Mouse (Mus musculus) layer of hippocampus, adult 2 months (tissue): ENCODE measurements around the gene Mmp19. TPM values are rescaled to one million over a fixed set of nuclear protein-coding genes. Genes with fewer than 3 reads are reported as not detected.
A peak's percentile ranks its signal among the peaks of the same experiment; 100 is the strongest.
"Not testable (repeated sequence)": the region's sequence is repeated elsewhere in the genome, so short reads cannot be mapped to it uniquely, and the experiment has no call there.

Source experiments
- DNase-seq, 2 experiments: peaks; one replicate each; pipeline ENCODE4 v3.0.0; 2022; ENCODE audit warnings: low spot score in 2 of 2
- H3K27ac ChIP-seq: fragments of 200-600 bp; 2 replicates; pipeline ENCODE4 v1.8.1; 2022
- H3K4me3 ChIP-seq: fragments of 200-600 bp; 2 replicates; pipeline ENCODE4 v1.8.1; 2022; ENCODE audit warnings: mild to moderate bottlenecking
- CTCF ChIP-seq: fragments of 200-600 bp; conservative IDR thresholded peaks from 2 replicates; pipeline ENCODE4 v1.8.1; 2022; ENCODE audit warnings: antibody characterized with exemption, mild to moderate bottlenecking, moderate library complexity
- total RNA-seq, 2 experiments: library from RNA; stranded (reverse); gene quantifications; 2 replicates each; pipeline ENCODE4 v1.2.3; 2021

The Mmp19 gene
- total RNA-seq, 2 experiments from 2014 or later: 0.61 to 0.84 TPM

DNA sequence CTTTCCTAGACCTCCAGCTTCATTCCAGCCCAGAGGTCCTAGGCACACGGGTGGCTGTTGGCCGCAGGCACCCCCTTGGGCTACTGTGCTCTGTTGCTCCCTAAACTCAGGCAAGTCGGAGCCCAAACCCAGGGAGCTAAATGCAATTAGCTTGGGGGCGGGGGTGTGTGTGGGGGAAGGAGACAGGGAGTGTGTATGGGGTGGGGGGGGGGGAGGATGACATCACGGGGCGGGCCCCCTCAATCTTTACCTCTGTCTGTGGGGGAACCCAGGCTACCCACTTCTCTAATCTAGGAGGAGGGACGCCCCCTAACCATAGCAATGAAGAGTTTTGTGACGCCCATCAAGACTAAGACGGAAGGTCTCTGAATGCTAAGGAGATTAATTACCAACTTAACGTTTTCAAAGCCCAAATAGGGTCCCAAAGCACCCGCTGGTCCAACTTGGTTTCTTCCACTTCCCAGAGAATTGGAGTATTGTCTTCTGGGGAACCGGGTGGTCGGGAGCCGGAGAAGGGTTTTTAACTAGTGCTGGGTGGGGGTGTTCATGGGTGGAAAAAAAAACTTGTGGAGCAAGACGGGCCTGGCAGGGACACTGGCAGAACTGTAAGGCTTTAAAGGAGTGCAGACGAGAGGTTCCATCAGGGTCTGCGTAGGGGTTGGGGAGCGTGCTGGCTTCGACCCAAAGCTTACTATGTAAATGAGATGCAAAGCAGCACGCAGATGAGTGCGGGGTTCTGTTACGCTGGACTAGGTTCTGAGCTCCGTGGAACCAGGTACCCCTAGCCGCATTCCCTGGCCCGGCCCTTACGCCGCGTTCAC is 13.8 kb downstream of the Mmp19 start, which contains the start of gene Tmem198b:
Gene Tmem198b, minus strand, starts transcription at position 100 of the 821 bp plus-strand sequence.
- DNase-seq: peak; percentile 62 to 67
- no peak for TF ChIP-seq CTCF
- H3K27ac ChIP-seq: peak within 1 kb of the TSS; percentile 98
- peak within 1 kb of the TSS; percentile 94 for H3K4me3 ChIP-seq

DNA sequence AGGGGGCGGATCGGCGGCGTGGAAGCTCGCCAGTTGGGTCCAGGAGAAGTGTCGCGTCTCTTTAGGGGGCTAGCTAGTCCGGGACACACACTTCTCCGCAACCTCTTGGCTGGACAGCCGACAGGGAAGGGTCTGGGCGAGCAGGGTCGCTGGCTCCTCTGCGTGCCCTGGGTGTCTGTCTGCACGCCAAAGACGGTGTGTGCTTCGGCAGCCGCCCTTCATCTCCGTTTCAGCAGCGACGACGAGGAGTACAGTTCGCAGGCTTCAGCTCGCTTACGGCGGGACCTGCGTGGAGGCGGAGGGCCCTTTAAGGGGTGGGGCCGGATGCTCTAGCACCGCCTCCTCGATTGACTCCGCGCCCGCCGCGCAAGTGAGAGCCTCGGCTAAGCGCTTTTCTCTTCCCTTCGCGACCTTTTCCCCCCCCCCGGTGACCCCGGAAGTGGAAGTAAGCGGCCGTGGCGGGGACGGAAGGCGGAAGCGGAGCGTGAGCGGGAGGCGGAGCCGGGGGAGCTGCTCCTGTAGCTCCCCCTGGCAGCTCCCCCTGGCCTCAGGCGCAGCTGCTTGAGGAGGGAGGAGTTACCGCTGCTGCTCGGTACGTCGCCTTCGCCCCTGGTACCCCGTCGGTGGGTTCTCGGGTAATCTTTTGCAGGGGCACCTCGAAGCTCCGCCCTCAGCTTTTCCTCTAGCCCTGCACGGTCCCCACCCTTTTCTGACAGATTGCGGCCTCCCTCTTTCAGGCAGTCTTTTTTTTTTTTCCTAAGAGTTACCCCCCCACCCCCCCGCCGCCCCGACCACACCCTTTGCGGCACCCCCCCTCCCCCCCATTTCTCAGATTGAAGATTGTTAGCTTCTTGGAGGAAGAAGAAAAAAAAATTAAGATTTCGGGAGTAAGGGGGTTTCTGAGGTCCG is 14.6 kb downstream of the Mmp19 start:
- Histone ChIP-seq H3K27ac (peak overlapping the region; percentile 98), H3K4me3 (peak overlapping the region; percentile 94)
- peak; percentile 92 to 95 for DNase-seq
- peak; percentile 49 for TF ChIP-seq CTCF

DNA sequence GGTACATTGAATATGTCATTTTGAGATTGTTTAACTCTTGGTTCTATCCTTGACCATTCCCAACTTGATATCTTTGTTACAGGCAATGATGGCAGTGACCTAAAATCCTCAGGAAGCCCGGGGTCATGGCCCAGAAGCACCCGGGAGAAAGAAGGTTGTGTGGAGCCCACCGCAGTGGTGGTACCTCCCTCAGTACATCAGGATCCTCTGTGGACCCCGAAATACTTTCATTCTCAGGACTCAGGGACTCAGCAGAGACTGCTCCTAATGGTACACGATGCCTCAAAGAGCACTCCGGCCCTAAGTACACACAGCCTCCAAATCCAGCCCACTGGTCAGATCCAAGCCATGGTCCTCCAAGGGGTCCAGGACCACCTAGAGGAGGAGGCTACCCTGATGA is 15.4 kb downstream of the Mmp19 start:
- TF ChIP-seq CTCF: no peak
- peak overlapping the region; percentile 46; the same call in 1 of the 2 replicates for H3K27ac ChIP-seq
- H3K4me3 ChIP-seq: peak overlapping the region; percentile 94
- no peak for DNase-seq

DNA sequence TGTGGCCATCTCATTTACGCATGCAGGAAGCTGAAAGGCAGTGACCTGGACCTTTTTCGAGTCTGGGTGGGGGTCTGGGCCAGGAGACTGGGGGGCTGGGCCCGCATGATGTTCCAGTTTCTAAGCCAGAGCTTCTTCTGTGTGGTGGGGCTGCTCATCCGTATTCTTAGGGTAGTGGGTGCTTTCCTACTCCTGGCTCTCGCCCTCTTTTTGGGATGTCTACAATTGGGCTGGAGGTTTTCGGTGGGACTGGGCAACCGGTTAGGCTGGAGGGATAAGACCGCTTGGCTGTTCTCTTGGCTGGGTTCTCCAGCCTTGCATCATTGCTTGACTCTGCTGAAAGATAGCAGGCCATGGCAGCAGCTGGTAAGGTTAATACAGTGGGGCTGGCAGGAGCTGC is 16.3 kb downstream of the Mmp19 start:
- Histone ChIP-seq H3K27ac (0 out of 2 replicates have a peak overlapping the region, but pooled peaks have one; percentile 4), H3K4me3 (peak overlapping the region; percentile 94)
- TF ChIP-seq CTCF: no peak
- no peak for DNase-seq

DNA sequence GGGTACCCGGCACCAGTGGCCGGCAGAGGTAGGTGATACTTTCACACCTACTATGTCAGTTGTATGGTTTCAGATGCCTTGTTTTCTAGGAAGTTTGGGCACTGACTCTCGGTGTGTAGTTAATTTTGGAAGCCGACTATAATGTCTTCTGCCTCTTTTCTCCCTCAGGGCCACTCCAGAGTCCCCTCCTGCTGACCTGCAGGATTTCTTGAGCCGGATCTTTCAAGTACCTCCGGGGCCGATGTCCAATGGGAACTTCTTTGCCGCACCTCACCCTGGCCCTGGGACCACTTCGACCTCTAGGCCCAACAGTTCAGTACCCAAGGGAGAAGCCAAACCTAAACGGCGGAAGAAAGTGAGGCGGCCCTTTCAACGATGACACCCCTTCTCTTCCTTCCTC is 26.3 kb downstream of the Mmp19 start, which contains the start of gene Sarnp:
Gene Sarnp, plus strand, starts transcription at position 301 of the 400 bp plus-strand sequence.
- no peak within 1 kb of the TSS for H3K27ac ChIP-seq
- DNase-seq: no peak
- no peak within 1 kb of the TSS for H3K4me3 ChIP-seq
- no peak for TF ChIP-seq CTCF

DNA sequence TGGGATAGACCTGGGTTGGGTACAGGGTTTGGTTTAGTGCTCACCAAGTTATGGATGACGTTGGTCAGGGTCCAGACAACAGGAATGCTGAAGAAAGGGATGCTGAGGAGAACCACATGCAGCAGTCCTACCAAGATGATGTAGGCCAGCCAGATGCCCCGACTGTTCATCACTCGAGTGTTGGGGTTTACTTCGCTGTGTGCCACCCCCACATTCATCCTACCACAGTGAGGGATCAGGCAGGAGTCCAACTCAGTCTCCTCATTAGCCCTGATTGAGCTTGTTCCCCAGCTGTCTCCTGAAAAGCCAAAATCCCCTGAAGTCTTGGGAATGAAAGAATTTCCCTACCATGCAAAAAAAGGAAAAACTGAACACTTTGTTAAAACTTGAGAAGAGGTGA is 29.5 kb downstream of the Mmp19 start:
- no peak overlapping the region for H3K27ac ChIP-seq
- peak in 1 of 2 experiments; percentile 55 for DNase-seq
- no peak for TF ChIP-seq CTCF
- H3K4me3 ChIP-seq: no peak overlapping the region

DNA sequence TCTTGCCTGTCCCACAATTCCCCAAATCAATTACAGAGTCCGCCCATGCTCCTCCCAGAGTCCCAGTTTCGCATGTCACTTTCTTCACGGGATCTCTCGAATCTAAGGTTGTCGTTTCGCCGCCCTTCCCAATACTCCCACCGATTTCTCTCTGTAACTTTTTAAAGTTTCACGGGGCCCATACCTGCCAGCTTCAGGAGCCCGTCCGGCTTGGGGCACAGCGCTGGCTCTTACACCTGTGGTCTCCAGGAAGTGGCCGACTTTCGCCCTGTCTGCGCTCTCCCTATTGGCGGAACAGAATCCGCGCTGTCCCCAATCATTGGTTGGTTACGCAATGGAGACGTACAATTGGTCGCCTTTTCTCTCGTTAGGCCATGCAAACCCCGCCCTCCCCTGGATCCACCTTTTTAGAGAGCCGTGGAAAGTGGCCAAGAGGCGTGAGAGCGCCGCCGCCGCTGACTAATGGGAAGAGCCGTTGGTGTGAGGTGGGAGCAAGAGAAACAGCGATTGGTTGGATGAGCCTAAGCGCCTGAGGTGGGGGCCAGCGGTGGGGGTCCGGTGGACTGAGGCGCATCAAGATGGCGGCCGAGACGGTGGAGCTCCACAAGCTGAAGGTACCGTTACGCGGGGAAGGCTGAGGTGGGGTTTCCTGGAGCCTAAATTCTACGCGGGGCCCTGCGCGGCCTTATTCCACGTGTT is 30.8 kb downstream of the Mmp19 start, which contains the start of gene Ormdl2:
Gene Ormdl2, minus strand, starts transcription at position 288 of the 699 bp plus-strand sequence.
- DNase-seq: peak; percentile 99
- 0 out of 2 replicates have a peak, but pooled peaks have one; percentile 2 for TF ChIP-seq CTCF
- Histone ChIP-seq H3K27ac (peak within 1 kb of the TSS; percentile 88), H3K4me3 (peak within 1 kb of the TSS; percentile 83)

DNA sequence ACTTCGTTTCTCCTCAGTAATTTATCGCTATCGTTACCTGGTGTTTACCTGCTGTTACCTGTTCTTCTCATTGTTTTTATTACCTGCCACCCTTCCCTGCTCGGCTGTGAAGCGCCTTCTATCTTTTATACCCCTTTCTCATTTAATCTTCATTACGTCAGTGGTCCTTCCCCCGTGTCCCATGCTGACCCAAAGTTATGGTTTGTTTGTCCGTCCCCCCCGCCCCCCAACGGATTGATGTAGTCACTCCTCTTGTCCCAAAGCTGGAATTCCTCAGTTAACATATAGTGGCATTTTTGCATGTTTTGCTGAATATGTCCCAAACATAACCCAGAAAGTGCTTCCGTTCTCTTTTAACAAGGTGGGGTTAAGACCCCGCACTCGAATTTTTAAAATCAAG is 31.4 kb downstream of the Mmp19 start:
- peak overlapping the region; percentile 83 for H3K4me3 ChIP-seq
- peak overlapping the region; percentile 88 for H3K27ac ChIP-seq
- no peak for DNase-seq
- no peak for TF ChIP-seq CTCF

DNA sequence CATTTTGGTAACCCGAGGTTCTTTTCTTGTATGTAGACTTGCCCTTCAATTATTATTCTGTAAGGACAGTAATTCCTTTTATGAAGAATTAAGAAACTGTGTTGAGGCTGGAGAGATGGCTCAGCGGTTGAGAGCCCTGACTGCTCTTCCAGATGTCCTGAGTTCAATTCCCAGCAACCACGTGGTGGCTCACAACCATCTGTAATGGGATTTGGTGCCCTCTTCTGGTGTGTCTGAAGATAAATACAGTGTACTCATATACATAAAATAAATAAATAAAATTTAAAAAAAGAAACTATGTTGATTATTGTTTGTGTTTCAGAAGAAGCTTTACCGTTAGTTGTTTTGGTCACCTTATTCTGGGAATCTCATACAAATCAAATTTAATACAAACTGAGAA is 32.4 kb downstream of the Mmp19 start:
- DNase-seq, H3K27ac ChIP-seq: not testable (repeated sequence)
- peak overlapping the region; percentile 83 for H3K4me3 ChIP-seq
- TF ChIP-seq CTCF: peak; percentile 59

DNA sequence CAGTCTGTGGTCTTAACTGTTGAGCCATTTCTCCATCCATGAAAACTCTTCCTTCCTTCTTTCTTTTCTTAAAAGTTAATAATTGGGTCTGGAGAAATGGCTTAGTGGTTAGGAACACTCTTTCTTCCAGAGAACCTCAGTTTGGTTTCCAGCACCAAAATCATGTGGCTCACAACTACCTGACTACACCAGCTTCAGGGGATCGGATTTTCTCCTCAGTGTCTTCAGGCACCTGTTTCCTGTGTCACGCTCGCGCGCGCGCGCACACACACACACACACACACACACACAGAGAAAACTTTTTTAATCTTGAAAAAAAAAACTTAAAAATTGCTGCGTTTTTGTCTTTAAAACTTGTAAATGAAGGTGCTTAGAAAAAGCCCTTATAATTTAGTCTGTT is 33.1 kb downstream of the Mmp19 start:
- no peak for TF ChIP-seq CTCF
- Histone ChIP-seq H3K4me3 (no peak overlapping the region), H3K27ac (no peak overlapping the region)
- DNase-seq: no peak

DNA sequence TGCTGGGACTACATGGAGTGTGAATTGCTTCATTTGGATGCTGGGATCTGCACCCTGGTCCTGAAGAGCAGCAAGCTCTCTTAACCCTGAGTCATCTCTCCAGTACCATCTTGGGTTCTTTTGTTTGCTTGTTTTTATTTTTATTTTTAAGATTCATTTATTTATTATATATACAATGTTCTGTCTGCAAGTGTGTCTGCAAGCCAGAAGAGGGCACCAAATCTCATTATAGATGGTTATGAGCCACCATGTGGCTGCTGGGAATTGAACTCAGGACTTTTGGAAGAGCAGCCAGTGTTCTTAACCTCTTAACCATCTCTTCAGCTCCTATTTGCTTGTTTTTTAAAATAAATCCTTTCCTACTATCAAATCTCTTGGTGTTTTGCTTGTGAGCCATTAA is 46.7 kb downstream of the Mmp19 start:
- H3K4me3 ChIP-seq: no peak overlapping the region
- DNase-seq: no peak
- TF ChIP-seq CTCF: peak; percentile 61
- no peak overlapping the region for H3K27ac ChIP-seq

DNA sequence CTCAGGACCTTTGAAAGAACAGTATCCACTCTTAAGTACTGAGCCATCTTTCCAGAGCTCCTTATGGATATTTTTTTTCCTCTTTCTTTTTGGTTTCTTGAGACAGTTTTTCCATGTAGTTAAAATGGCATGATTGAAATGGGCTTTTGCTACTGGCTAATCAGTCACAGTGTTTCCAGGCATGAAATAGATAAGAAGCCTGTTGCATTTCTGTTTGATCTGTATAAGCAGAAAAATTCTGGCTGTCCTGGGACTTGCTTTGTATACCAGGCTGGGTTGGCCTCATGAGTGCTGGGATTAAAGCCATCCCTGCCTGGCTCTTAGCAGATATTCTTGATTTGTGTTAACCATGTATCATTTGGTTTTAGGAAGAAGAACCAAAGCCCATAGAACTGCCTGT is 48.7 kb downstream of the Mmp19 start:
- no peak overlapping the region for H3K4me3 ChIP-seq
- H3K27ac ChIP-seq: no peak overlapping the region
- no peak for DNase-seq
- no peak for TF ChIP-seq CTCF
